Mouse (Mus musculus) right cerebral cortex, postnatal 10 days (tissue): Measurements from ENCODE around the gene Zfyve26.
A peak's percentile ranks its signal among the peaks of the same experiment; 100 is the strongest.
"Not testable (repeated sequence)": the region's sequence is repeated elsewhere in the genome, so short reads cannot be mapped to it uniquely, and the experiment has no call there.

Experiments used
- DNase-seq, 2 experiments: peaks; one replicate each; pipeline ENCODE4 v3.0.0; 2021; ENCODE audit warnings: low spot score in 2 of 2

The Zfyve26 gene

GRCm38 (mm10) chr12:79296126-79296816, at the start of gene Zfyve26:
Gene Zfyve26, minus strand, starts transcription at chr12:79296304.
- DNase-seq, result peak; percentile 97 to 99

DNA sequence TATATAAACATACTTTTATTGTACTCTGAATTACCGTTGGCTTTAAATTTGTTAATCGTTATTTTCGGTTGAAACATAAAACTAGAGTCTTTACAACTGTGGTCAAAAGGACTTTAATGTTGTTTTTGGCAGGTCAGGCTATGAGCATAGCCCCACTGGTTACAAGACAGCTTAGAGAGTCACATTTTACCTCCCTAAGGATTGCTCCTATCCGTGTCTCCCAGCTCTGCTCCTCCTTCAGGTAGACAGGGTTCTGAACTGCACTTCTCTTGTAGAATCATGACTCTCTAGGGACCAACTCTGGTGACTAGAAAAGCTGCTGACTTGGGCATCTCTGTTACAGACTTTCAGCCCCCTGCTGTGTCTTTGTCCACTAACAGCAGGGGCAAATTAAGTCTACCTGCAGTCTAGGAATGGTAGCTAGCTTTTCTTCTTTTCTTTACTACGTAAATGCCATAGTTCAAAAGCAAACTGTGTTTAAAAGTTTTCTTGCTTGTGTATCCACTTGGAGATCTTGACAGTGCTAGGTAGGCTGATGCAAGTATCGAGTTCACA, 45.3 kb upstream of the Zfyve26 start:
- no peak for DNase-seq

- DNase-seq, result no peak
These were observed 44.4 kb upstream of the Zfyve26 start for GRCm38 (mm10) chr12:79340513-79340912.

- DNase-seq, result no peak
These were observed 42.7 kb upstream of the Zfyve26 start for GRCm38 (mm10) chr12:79338791-79339190.

GRCm38 (mm10) chr12:79331722-79332121, 35.6 kb upstream of the Zfyve26 start:
- no peak for DNase-seq

DNA sequence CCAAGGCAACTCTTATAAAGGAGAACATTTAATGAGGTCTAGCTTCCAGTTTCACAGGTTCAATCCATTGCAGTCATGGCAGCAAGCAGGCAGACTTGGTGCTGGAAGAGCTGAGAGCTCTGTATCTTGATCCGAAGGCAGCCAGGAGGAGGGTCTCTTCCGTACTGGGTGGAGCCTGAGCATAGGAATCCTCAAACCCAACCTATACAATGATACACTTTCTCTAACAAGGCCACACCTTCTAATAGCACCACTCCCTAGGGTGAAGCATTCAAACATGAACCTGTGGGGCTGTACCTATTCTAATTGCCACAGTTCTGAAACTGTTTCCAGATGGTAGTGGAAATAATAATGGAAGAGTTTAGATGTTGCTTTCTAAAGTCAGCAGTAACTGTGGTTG, 34.5 kb upstream of the Zfyve26 start:
- no peak for DNase-seq

DNA sequence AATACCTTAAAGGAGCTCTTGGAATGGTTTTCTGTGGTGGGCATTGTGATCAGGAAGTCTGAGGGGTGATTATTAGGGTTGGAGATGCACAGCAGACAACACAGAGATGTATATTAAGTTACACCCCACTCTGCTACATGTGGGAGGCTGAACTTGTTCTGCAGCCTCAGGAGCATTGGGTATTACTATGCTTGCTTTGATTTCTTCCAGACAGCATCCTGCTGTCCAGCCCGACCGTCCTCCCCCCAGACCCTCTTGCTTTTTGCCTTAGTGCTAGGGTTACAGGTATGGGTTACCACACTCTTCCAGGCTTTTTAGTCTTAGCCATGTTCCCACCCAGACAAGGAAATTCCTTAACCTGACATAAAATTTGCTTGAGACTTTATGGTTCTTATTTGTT, 31.8 kb upstream of the Zfyve26 start:
- DNase-seq, result no peak

GRCm38 (mm10) chr12:79326745-79327144, 30.6 kb upstream of the Zfyve26 start:
- DNase-seq, result no peak

- no peak for DNase-seq
These were observed 30.1 kb upstream of the Zfyve26 start for GRCm38 (mm10) chr12:79326236-79326635.

DNA sequence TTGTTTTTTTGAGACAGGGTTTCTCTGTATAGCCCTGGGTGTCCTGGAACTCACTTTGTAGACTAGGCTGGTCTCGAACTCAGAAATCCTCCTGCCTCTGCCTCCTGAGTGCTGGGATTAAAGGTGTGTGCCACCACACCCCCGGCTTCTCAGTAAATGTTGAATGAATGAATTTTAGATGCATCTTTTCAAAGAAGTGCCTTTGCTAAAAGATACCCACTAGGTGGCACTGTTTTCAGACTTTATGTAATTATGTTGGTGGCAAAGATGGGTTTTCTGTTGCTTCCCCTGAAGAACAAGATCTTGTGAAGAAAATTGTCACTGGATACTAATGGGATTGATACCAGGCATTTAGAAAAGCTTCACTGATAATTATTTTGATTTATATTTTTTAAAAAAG, 26.4 kb upstream of the Zfyve26 start:
- DNase-seq, result not testable (repeated sequence)

DNA sequence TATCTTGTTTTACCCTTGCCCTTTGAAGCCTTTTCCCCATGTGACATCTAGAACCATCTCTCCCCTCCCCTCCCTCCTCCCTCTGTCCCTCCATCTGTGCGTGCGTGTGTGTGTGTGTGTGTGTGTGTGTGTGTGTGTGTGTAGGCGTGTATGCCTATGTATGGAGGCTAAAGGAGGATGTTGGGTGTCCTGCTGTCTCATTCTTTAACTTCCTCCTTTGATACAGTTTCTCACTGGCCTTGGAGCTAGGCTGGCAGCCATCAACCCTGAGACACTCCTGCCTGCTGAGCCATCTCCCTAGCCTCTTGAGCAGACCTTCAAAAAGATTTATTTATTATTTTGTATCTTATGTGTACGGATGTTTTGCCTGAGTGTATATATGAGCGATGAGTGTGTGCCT, 24.8 kb upstream of the Zfyve26 start:
- DNase-seq, result peak in 1 of 2 experiments; percentile 30

DNA sequence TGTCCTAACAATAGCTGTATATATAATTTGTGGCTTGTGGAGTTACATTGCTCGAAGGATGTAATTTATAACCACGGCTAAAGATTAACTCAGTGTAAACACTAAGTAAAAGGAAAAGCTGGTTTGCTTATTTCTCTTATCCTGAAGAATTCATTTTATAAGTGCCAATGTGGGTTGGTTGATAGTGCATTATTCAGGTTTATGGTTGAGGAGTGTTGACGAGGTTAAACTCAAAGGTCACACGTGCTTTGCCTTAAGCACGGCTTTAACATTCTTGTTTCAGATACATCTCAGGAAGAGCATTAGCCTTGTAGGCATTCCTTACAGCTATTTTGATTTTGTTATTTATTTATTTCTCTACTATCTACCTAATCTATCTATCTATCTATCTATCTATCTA, 21.2 kb upstream of the Zfyve26 start:
- DNase-seq, result no peak

GRCm38 (mm10) chr12:79313721-79314120, 17.6 kb upstream of the Zfyve26 start:
- no peak for DNase-seq

DNA sequence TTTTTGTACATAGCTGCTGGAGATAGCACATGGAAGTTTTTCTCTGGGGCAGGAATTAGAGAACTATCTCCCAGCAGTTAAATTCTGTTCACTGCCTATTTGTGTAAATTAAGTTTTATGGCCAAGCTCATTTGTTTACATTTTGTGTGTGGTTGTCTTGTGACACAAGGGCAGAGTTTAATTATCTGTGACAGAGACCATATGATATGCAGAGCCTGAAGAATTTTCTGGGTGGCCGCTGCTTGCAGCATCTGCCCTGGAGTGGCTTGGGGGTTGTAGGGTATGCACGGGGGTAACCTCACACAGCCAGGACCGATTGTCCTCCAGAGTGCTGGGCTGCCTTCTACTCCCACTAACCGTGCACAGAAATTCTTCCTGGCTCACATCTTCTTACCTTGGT, 9.9 kb upstream of the Zfyve26 start:
- DNase-seq, result no peak

- no peak for DNase-seq
These were observed 9.0 kb upstream of the Zfyve26 start for GRCm38 (mm10) chr12:79305131-79305530.

DNA sequence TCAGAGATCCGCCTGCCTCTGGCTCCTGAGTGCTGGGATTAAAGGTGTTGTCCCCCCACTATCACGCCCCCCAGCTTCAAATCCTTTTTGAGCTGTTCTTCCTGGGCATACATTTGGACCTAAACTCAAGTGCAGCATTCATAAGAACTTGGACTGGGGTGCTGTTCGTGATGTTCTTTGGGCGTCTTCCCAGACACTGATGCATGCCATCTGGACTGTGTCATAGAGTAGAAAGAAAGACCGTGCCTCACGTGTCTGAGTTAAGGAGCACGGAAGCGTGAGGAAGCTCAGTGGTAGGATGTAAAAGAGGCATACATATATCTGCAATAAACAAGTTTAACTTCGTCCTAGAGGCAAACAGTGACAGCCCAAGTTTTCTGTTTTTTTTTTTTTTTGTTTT, 5.7 kb upstream of the Zfyve26 start:
- DNase-seq, result peak; percentile 59 to 63

GRCm38 (mm10) chr12:79297884-79298636, 2.0 kb upstream of the Zfyve26 start:
- DNase-seq, result no peak

DNA sequence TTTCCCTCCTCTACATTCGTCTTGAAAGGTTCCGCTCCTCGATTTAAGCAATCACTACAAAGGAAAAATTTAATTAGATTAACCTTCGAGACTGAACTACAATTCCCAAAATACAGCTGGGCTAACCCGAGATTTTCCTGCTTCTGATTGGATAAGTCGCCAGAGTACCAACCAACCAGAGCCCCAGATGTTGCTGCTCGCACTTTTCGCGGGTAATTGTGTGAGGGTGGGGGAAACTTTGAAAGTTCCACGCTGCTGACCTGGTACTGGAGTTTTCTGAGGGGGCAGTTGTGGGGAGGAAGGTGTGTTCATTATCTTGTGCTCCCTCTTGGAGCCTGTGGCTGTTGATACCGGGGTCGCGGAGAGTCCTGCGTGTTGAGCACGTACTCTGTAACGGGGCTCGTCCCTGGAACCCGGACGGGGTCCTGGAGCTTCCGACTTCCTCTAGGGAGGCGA, 1.0 kb upstream of the Zfyve26 start, which contains the start of gene Rad51b:
Rad51b (plus strand) TSS at position 162 of the 456 bp plus-strand sequence.
- DNase-seq, result peak; percentile 82 to 92

GRCm38 (mm10) chr12:79292874-79293273, 3.2 kb downstream of the Zfyve26 start:
- DNase-seq, result no peak

DNA sequence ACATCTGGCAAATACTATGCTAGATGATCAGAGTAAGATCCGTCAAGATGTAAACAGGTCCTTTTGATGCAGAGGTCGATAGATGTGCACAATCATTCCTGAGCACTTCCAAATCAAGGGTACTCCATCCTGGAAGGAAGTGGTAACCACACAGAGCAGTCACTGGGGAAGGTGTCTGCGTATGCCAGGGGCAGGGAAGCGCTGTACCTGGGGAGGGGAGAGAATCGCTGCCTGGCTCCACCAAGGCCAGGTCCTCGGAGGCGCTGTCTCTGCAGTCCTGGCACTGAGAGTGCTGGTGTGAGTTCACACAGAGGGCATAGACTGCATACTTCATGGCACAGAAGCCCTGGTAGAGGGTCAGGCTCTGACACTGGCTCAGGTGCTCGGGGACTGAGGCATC, 13.5 kb downstream of the Zfyve26 start:
- DNase-seq, result no peak

DNA sequence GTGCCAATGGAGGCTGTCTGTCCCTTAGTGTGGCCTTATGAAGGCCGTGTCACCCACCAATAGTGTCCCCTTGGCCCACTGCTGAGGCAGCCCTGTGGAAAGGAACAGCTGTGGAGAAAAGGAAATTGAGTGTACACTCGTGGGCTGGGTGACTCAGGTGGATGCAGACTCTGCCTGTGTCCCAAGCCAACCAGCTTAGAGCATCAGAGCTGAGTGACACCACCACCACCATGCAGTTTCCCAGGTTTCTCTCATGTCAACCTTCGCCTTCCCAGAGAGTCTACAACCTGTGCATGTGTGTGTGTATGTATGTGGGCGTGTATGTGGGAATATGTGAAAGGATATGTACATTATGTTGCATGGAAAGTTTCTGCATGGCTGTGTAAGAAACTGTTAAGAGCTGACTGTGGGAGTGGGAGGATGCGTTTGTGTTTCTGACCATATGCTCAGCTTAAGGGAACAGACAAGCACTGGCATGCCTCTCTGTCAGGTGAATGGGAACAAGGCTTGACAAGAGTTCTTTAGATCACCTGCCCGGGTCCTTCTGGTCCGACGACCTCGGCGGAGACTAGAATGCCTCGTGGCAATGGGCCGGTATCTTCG, 16.5 kb downstream of the Zfyve26 start:
- DNase-seq, result no peak

GRCm38 (mm10) chr12:79272604-79273003, 23.5 kb downstream of the Zfyve26 start:
- DNase-seq, result no peak
